11 mouse cellular contexts compared by ENCODE assay signal in the genomic region with DNA sequence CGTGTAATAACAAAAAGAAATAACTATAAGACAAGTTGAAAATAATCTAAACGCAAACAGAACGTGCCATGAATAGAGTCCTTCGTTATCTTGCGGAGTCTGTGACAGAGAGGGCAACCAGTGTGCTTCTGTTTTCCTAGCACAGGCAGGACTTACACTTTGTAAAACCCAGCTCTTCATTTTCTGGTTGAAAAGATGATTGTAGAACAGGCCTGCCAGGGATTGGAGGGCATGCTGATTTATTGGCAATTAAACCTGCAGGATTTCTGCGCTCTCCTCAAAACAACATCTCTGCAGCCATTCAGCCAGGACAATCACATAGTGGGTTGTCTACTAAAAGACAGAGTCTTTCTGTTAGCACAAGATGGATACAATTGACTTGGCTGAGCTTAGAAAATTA. TPM values are rescaled to one million over a fixed set of nuclear protein-coding genes. Genes with fewer than 3 reads are reported as not detected.
DNase-seq lines count a peak whose midpoint lies in the region; ATAC-seq and TF ChIP-seq lines count a peak whose summit lies in the region.
"Had no signal": no experiment of that assay in that cellular context is flagged by ENCODE, and none has a peak within 500 bp of the region (broad histone marks: within the 10 kb centered on the region; RNA-seq: fewer than 3 reads in every experiment).

No protein-coding gene starts in this region.

- H3K4me3 ChIP-seq in hindbrain, postnatal 0 days (ENCODE audit: low read length): no peak overlapping the region
- no peak overlapping the region for H3K4me3 ChIP-seq in hindbrain, embryonic 12.5 days
- H3K4me3 ChIP-seq: gastrocnemius, adult 2 months; heart, embryonic 12.5 days had no signal

- no peaks in the 10 kb centered on the region for H3K9me3 ChIP-seq in hindbrain, postnatal 0 days (ENCODE audit: low read length)
- no peaks in the 10 kb centered on the region for H3K9me3 ChIP-seq in hindbrain, embryonic 12.5 days (replicated peaks)
- H3K9me3 ChIP-seq: heart, embryonic 12.5 days had no signal

- peak; percentile 66 for DNase-seq in hindbrain, postnatal 0 days (ENCODE audit: low spot score)
- peak; percentile 85 for DNase-seq in cerebellum, adult 9-11 months
- DNase-seq in mesoderm, embryonic 11.5 days (ENCODE audit: low read depth, low spot score): peak; percentile 48
- no peak for DNase-seq in urinary bladder, postnatal 10 days (ENCODE audit: low spot score)
- DNase-seq in heart, postnatal 25 days (ENCODE audit: low spot score): no peak
- DNase-seq: gastrocnemius, adult 2 months; thymus, postnatal 4 days had no signal

- WGBS in hindbrain, postnatal 0 days: 34% methylated on average over 6 of the region's 6 CpGs
- 60% methylated on average over 6 of the region's 6 CpGs for WGBS in hindbrain, embryonic 12.5 days

- no peak for ATAC-seq in hindbrain, postnatal 0 days
- ATAC-seq in hindbrain, embryonic 12.5 days (ENCODE audit: low FRiP score): no peak; the same call in 1 of the 2 replicates
- ATAC-seq in cerebellum, adult (ENCODE audit: insufficient number of reproducible peaks, low FRiP score, low TSS enrichment): peak; percentile 81
- ATAC-seq: activated CD4-positive, CD25-positive, alpha-beta regulatory T cell, adult 4 months had no signal

- H3K4me2 ChIP-seq in hindbrain, postnatal 0 days (ENCODE audit: low read depth, low read length): no peak overlapping the region
- no peak overlapping the region for H3K4me2 ChIP-seq in hindbrain, embryonic 12.5 days (replicated peaks)
- H3K4me2 ChIP-seq: heart, embryonic 12.5 days had no signal

- H3K9ac ChIP-seq in hindbrain, postnatal 0 days (replicated peaks; ENCODE audit: low read length): no peak overlapping the region
- no peak overlapping the region for H3K9ac ChIP-seq in hindbrain, embryonic 12.5 days
- H3K9ac ChIP-seq: heart, embryonic 12.5 days had no signal

- H3K27ac ChIP-seq in hindbrain, postnatal 0 days: peak overlapping the region; percentile 62
- no peak overlapping the region for H3K27ac ChIP-seq in hindbrain, embryonic 12.5 days
- H3K27ac ChIP-seq: gastrocnemius, adult 2 months had no signal

- peaks cover 4% of the 10 kb centered on the region; the same call in 1 of the 2 replicates for H3K4me1 ChIP-seq in hindbrain, postnatal 0 days (ENCODE audit: insufficient read depth, low read length)
- H3K4me1 ChIP-seq in hindbrain, embryonic 12.5 days: peaks cover 6% of the 10 kb centered on the region
- H3K4me1 ChIP-seq: heart, embryonic 12.5 days had no signal

- H3K27me3 ChIP-seq in hindbrain, postnatal 0 days (ENCODE audit: insufficient read depth, low read length): no peaks in the 10 kb centered on the region
- peaks cover 15% of the 10 kb centered on the region for H3K27me3 ChIP-seq in hindbrain, embryonic 12.5 days

- intact Hi-C loops in heart, postnatal 25 days (cut with DNase I): no loop called here

- TF ChIP-seq CTCF in hindbrain, postnatal 0 days (IDR thresholded peaks at IDR 0.05; ENCODE audit: low read depth): no peak

- no peaks in the 10 kb centered on the region for H3K36me3 ChIP-seq in hindbrain, postnatal 0 days (ENCODE audit: insufficient read depth, low read length)
- no peaks in the 10 kb centered on the region for H3K36me3 ChIP-seq in hindbrain, embryonic 12.5 days
- H3K36me3 ChIP-seq: heart, embryonic 12.5 days had no signal

RNA-seq across cellular contexts. Expression of gene Foxn2, which starts 40.4 kb away (rescaled TPM):
- 12.5 and 17.1 TPM in 2 replicates for total RNA-seq in hindbrain, postnatal 0 days (2014; rRNA removed)
- polyA plus RNA-seq in hindbrain, postnatal 0 days (2015; fragmentation: Nextera tagmentation; extraction: Ambion mirVana): 8.0 and 9.1 TPM in 2 replicates
- polyA plus RNA-seq in hindbrain, embryonic 12.5 days (2016; fragmentation: Nextera tagmentation; extraction: Ambion mirVana): 13.4 and 15.2 TPM in 2 replicates
- total RNA-seq in heart, postnatal 25 days (2021): 10 to 100 TPM in 1 of 2 experiments, 1 to 10 TPM in 1; 9.3 to 10.2 TPM

Comparison
In these comparisons a context has a peak if more than half of its experiments do, and no peak if none do; other contexts are left out.
1. DNase-seq: peak in hindbrain, postnatal 0 days (single experiment), cerebellum, adult 9-11 months (single experiment) and mesoderm, embryonic 11.5 days (single experiment); none in urinary bladder, postnatal 10 days (single experiment) and heart, postnatal 25 days (single experiment).